Mouse (Mus musculus) liver, adult (tissue): Measurements from ENCODE around the gene Lpp.
A peak's percentile ranks its signal among the peaks of the same experiment; 100 is the strongest.

ENCODE experiments used
- GATA4 ChIP-seq: IDR thresholded peaks from 2 replicates; pipeline ENCODE4 v1.6.1; 2014; ENCODE audit warnings: mild to moderate bottlenecking, low read length; ENCODE audit not compliant: insufficient replicate concordance

Lpp gene

DNA sequence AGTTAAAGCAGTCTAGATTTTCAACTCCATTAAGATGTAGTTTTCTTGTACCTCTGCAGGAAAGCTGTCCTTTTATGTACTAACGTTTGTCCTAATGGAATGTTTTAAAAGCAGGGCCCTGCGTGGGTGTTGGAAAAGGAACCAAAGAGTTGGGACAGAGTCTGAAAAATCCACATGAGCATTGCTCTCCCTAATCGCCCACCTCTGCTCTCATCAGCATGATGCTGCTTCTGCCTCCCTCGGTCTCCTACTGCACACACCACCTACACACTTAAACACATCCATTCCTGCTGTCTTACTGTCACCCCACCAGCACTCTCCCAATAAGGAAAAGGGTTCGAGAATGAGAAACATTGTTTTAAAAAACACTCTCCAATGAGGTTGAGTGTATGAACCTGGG lies 501.9 kb downstream of the Lpp start:
- no peak for TF ChIP-seq GATA4

DNA sequence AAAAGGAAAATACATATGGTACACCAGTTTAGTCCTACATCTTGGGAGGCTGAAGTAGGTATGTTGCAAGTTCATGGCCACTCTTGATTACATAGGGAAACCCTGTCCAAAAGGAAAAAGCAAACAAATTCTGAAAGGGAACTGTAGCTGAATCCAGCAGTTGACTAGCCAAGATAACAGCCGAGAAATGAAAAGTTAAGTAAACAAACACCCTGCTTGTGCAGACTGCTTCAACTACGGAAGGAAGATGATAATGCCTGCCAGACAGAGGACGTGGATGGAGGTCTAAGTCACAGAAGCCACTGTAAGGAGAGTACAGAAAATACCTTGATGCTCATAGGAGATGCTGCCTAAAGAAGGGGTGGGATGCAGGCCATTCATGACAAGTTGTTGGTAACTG lies 504.3 kb downstream of the Lpp start:
- peak; percentile 70; the same call in 1 of the 2 replicates for TF ChIP-seq GATA4

DNA sequence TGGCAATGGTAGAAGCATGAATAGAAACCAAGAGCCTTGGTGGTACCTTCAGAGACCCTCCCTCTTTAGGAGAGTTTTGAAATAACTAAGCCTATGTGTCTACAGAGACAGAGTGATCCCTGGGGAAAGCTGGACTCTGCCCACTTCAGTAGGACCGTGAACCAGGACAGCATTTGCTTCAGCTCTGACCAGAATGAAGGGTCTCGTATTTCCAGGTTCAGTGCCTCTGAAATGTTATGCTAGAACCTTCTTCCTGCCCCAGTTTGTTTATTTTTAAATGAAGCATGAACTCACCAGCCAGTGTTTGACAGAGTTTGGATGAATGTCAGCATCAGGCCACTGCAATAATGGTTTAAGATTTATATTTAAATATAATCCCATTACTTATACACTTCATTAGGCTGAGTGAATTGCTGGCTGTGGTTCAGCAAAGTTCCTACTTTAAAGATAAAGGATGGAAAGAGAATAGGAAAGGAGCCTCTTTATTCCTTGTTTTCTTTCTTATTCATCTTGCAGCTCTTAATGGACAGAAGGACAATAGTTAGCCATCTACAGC lies 507.0 kb downstream of the Lpp start:
- no peak for TF ChIP-seq GATA4

DNA sequence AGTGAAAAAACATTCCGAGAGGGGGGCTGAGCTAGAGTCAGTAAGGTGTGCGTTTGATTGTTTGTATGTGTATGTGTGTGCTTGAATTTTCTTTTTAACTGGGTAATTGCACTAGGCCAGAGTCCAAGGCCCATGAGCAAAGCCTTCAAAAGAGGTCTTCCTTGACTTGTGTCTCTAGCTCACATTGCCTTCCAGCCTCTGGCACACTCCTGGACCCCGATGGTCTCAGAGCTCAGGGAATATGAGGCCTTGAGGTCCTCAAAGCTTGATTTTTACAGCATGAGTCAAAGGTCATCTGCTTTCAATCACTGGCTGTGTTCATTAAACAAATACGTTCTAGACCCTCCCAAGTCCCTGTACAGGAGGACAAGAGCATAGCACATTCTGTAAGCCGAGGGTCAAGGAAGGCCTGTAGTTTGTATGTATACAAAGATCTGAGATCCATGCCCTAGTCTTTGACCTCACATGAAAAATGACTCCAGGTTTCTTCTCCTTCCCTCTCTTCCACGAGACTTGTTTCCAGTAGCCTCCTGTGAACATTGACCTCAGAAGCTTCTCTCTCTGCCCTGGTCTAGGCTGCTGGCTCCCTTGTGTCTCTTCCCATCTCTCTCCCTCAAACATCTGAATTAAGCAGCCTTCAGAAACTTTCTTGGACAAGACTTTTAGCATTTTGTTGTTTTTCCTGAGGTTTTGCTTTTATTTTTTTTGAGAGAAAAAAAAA lies 508.0 kb downstream of the Lpp start:
- no peak for TF ChIP-seq GATA4

DNA sequence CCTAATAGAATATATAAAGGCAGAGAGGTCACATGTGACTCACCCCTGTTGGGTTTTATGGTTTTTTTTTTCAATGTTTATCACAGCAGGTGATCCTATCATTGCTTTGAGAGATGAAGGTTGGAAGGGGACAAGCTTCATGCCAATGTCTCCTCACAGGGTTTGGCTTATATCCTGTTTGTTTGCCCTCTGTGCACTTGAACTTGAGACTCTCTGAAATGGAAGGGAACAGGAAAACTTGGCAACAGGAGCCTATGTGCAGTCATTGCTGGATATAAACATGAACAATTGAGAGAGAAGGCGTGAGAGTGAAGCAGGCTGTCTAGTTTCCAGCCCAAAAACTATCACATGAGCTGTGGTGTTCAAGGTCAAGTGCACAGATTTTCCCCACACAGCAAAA lies 508.8 kb downstream of the Lpp start:
- no peak for TF ChIP-seq GATA4

DNA sequence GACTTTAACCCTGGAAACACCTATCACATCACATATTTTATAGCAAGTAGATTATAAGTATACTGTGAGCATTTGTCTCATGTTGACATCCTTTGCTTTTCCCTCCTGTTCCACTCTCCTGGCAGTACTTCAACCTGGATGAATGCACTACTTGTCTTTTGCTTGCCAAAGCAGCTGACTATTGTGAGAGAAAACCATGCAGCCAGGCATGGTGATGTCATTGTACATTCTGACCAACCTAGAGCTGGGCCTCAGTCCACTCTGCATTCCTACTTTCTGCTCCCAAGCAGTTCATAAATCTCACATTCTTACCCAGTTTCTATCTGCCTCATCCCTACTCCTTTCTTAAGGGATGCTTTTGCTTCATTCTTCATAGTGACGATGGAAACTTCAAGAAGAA lies 515.6 kb downstream of the Lpp start:
- no peak for TF ChIP-seq GATA4

DNA sequence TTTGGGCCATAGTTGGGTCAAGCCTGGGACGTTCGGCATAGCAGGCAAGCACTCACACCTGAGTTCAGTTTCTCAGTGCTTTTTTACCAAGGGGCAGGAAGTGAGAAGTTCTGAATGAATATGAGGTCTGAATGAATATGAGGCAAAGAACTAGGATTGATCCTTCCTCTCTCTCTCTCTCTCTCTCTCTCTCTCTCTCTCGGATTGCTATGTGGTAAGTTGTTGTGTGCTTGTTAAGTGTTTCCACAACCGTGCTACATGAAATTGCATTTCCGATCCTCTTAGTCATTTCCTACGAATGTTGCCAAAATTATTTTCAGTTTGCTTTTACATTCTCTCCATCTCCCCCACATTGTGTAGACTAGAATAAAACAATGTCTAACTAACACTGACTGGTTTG lies 517.0 kb downstream of the Lpp start:
- no peak for TF ChIP-seq GATA4

DNA sequence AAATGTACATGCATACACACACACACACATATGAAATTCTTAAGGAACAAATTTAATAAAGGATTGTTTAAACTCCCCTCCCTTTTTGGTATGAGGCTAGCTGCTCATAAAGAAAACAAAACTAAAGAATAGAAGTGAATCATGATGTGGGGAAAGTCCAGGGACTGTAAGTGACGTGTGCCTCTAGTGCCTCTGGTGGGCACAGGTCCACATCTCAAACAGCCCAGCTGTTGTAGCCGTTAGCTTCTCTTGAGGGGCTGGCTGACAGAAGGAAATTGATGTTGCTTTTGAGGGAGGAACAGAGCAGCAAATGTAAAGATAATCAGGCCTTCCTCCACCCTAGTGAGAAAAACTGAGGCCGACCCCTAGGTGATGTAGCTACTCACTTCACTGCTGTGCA lies 517.5 kb downstream of the Lpp start:
- TF ChIP-seq GATA4, result no peak

DNA sequence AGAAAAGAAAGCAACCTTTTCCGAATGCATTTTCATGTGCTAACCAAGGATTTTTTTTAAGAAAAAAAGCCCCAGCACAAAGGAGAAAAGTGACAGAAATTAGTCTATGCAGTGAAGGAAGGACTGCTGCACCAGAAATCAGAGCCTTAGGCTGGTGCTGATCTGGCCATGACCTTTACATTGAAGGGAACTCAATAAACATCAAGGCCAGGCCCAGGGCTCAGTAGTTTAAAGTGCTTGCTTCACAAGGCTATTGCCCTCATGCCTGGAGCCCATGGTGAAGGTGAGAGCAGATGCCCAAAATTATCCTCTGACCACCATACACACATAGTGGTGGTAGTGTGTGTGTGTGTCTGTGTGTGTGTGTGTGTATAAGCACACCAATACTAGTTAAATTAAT lies 519.1 kb downstream of the Lpp start:
- no peak for TF ChIP-seq GATA4

DNA sequence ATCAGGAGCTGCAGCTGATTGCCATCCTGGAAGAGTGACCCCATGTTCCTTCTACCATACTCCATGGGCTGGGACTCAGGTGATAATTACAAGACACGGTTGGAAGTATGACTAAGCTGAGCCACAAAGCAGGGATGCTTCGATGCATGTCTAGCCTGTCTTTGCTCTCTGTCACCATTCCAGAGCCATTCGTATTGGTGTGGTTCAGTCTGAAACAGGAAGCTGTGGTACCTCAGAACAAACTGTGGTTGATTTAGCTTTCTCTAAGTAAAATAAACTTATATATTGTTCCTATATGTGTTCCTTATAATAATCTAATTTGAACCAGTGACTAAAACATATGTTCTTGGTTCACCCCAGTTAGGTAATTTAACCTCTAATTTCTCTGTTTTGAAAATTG lies 519.7 kb downstream of the Lpp start:
- TF ChIP-seq GATA4, result no peak

DNA sequence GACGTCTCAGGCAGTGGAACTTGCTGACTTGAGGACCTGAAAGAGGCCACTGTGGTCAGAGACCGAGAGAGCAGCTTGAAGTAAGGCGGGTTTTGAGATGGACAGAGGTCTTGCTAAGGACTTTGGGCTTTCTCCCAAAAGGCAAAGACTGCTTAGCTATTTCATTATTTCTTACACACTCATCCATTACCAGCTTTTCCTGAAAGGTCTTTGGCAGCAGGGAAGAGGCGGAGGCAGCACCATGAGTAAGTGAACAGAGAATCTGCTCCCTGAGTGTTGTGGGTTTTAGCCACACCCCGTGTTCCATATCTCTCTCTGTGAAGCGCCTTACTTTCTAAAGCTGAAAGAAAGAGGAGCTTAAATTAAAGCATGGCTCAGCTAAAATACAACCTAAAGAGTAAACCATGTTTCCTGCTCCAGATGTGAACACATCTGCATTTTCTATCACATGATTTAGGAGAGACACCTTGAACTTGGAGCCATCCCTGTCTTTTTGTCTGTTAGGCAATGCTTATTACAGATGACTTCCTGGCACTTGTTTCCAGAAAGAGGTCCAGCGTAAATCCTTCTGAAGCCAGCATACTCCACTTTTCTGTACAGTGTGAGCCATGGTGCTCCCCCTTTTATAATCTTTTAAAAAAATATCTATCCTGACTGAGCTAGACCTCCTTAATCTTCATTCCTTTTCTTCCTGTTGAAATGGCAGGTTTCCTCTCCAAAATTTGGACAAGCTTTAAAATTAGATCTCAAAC lies 520.5 kb downstream of the Lpp start:
- no peak for TF ChIP-seq GATA4

DNA sequence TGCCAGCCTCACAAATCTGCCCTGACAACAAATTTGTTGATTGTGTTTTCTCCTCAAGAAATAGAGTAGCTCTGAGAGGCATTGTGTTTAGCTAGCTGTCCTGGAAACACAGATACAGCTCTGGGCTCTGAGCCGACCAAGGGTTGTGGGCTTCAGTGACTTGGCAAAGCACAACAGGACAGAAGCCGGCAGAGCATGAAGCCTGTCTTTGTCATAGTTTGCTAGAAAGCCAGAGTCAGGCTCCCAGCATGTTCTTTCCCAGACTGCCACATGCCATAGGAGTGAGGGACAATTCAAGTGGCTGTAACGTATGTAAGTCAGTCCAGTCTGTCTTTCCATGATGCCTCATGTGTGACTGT lies 521.1 kb downstream of the Lpp start:
- TF ChIP-seq GATA4, result no peak

DNA sequence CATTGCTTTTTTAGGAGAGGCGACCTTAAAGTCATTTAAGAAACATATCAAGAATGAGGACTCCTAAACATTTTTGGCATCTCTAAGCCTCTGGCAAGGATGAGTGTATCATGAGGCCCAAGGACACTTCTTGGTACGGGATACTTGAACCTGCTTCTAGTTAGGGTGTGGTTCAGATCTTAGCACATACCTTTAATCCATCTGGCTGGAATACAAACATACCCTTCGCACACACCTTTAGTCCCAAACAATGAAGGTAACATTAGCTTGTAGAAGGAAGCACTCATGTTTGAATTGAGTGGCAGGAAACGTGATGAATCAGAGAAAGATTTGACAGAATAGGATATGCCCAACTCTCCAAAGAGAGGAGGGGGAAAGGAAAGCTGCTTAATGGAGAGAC lies 522.2 kb downstream of the Lpp start:
- TF ChIP-seq GATA4, result no peak

DNA sequence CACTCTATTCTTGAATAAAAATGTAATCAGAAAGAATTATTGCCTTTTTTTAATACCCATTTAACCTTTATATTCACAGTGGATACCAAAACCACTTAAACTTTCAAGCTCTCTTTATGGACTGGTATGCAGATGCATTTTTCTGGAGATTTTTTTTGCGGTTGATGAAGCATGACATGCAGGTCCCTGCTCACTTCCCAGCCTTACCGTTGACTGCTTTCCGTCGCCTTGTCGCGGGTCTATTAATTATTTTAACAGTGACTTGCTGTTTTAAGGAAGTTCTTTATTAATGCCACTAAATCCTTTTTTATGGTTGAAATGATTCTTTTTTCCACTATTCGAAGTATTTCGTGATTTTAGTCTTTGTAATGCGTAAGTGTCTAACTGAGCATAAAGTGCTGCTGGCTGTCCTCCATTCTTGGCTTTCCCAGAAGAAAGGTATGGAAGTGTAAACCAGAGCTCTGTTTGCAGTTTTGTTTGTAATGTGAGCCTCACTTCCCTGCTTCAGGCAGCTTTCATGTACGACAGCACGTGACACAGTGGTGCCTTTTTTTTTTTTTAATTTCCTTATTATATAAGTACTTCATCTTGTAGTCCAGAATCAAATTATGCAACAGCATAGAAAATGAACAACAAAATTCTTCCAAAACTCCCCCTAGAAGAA lies 526.2 kb downstream of the Lpp start:
- TF ChIP-seq GATA4, result no peak

DNA sequence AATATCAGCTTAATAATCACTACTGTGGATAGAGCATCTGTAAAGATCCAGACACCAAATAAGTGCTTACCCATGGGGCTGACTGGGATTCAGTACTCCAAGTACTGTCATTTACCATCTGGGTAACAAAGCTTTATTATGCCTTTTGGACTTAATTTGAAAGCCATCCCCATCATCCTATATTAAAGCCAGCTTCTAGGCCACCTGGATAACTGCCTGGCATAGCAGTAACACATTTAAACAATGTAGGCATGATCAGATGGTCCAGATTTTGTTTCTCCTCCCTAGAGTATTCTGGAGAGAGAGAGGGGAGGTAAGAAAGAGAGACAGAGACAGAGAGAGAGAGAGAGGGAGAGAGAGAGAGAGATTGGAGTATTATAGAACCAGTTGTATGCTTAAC lies 536.8 kb downstream of the Lpp start:
- TF ChIP-seq GATA4, result no peak

DNA sequence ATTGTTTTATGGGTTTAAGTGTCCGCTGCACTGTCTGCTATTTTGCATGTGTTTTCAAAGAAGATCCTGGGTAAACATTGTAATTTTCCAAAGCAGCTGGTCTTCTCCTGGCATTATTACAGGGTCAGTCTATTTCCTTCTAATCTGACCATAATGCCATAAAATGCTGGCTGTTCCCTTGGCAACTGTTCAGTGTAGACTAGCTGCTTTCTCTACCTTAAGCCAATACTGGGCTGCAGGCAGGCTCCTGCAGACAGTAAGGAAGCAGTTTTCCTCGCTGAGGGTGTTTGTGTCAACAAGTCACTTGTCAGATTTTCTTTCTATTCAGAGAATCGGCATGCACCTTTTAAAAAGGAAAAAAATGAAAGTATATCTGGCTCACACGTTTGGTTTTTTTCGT lies 537.3 kb downstream of the Lpp start:
- TF ChIP-seq GATA4, result no peak
